Mouse (Mus musculus) embryonic facial prominence, embryonic 13.5 days (tissue): ENCODE results near the gene Ctr9. TPM values are rescaled to one million over a fixed set of nuclear protein-coding genes. Genes with fewer than 3 reads are reported as not detected.

Source experiments
- ATAC-seq: fragments of 200-750 bp; cut with Nextera tagmentation; 2 replicates; pipeline ENCODE4 v1.8.0; 2017; ENCODE audit warnings: low read depth; ENCODE audit not compliant: insufficient number of reproducible peaks, insufficient read depth, low FRiP score, low TSS enrichment
- H3K27ac ChIP-seq: fragments of 300-500 bp; sonication (generic); 2 replicates; pipeline ENCODE4 v1.5.1; 2015; ENCODE audit warnings: moderate library complexity, mild to moderate bottlenecking, inconsistent platforms
- H3K27me3 ChIP-seq: fragments of 300-500 bp; sonication (generic); 2 replicates; pipeline ENCODE4 v1.6.1; 2015; ENCODE audit warnings: mild to moderate bottlenecking, inconsistent platforms
- H3K36me3 ChIP-seq: fragments of 300-500 bp; sonication (generic); 2 replicates; pipeline ENCODE4 v1.6.1; 2015; ENCODE audit warnings: mild to moderate bottlenecking, inconsistent platforms
- H3K4me1 ChIP-seq: fragments of 300-500 bp; sonication (generic); 2 replicates; pipeline ENCODE4 v1.6.1; 2015; ENCODE audit warnings: inconsistent platforms
- H3K4me2 ChIP-seq: fragments of 300-500 bp; sonication (generic); 2 replicates; pipeline ENCODE4 v1.6.1; 2015; ENCODE audit warnings: moderate library complexity, mild to moderate bottlenecking, inconsistent platforms
- H3K4me3 ChIP-seq: fragments of 300-500 bp; sonication (generic); 2 replicates; pipeline ENCODE4 v1.5.1; 2015; ENCODE audit warnings: mild to moderate bottlenecking, inconsistent platforms
- H3K9ac ChIP-seq: fragments of 300-500 bp; sonication (generic); 2 replicates; pipeline ENCODE4 v1.6.1; 2015; ENCODE audit warnings: mild to moderate bottlenecking, inconsistent platforms
- H3K9me3 ChIP-seq: fragments of 300-500 bp; sonication (generic); 2 replicates; pipeline ENCODE4 v1.6.1; 2016; ENCODE audit warnings: inconsistent platforms
- WGBS: fragments of 180-500 bp; shearing (Covaris S2); methylation state at CpG from one replicate; pipeline ENCODE4 v1.1.7; 2015; ENCODE audit warnings: mixed read lengths; 5-methylcytosine and 5-hydroxymethylcytosine counted together
- polyA plus RNA-seq: library from polyadenylated mRNA; unstranded; fragments of >200 nt; fragmentation: Nextera tagmentation; extraction: Ambion mirVana; gene quantifications from 2 replicates; pipeline ENCODE4 v1.2.1, GENCODE M21; 2015

Gene Ctr9
- polyA plus RNA-seq, 1 experiment from 2014 or later: 82.4 TPM

DNA sequence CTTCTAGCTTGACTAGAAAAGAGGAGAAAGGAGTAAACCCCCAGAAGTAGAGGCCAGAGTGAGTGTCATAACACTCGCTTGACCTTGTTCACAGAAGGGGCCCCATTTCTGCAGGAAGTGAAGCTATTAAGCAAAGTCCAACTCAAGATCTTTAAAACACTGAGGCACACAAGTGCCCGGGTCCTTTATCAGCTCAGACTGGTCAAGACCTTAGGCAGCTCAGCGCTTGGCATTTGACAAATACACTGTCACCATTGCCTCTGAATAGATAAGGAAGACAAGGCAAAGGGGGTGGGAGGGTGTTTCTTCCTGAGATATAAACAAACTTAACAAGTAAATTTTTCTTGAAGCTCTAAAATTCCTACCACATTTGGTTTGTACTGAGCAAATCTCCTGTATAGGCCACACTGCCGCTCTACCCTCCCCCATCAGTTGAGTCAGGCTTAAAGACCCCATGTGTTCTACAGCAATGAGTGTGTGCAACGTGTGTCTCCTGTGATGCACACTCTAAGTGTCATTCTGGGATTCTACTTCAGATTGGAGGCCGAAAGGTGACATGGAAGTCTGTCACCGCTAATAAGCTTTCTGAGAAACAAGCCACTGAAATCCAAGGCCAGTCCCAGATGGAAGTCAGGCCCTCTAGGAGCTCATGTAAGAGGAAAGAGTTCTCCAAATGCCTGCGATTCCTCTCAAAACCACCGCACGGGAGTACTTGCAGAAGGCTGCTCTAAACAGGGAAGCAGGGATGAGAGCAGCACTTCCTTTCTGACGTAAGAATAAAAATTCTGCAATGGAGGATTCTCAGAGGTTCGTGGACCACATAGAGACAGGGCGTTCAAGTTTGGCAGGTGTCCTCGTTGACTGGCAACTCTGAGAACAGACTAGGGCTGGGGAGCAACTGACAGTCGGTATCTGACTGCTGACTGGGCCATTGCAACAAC lies 29.6 kb upstream of the Ctr9 start:
- no peaks in the 10 kb centered on the region for H3K9me3 ChIP-seq
- H3K36me3 ChIP-seq: no peaks in the 10 kb centered on the region
- no peak overlapping the region for H3K27ac ChIP-seq
- H3K4me3 ChIP-seq: no peak overlapping the region
- no peak for ATAC-seq
- H3K9ac ChIP-seq: no peak overlapping the region
- 82% methylated on average over 15 of the region's 15 CpGs for WGBS
- no peaks in the 10 kb centered on the region for H3K4me1 ChIP-seq
- H3K27me3 ChIP-seq: no peaks in the 10 kb centered on the region
- H3K4me2 ChIP-seq: no peak overlapping the region

DNA sequence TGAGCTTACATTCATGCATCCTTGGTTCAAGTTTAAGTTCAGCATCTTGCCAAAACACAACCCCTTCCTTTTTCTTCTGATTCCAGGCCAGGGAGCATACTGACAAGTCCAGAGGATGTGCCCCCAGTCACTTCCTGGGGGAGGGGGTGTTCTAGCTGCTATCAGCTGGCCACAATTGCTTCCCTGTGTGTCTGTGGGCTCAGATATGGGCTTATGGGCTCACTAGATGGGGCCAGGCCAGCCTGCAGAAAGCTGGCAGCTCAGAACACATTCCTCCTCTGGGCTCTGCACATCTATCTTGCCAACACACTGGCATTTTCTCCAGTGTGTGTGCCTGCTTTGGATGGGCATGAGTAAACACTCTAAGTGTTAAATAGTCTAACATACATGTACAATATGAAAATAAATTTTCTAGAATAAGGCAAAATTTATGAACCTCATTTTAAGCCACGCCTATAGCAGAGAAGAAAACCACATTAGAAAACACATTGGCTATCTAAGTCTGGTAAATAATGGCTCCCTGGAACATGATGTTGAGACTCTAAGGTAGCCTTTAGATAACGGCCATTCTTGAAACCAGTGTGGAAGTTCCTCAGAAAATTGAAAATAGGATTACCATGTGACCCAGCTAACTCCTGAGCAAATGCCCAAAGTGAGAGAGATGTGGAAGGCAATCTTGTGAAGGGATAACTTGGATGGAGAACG lies 24.5 kb upstream of the Ctr9 start:
- 85% methylated on average over 3 of the region's 3 CpGs for WGBS

DNA sequence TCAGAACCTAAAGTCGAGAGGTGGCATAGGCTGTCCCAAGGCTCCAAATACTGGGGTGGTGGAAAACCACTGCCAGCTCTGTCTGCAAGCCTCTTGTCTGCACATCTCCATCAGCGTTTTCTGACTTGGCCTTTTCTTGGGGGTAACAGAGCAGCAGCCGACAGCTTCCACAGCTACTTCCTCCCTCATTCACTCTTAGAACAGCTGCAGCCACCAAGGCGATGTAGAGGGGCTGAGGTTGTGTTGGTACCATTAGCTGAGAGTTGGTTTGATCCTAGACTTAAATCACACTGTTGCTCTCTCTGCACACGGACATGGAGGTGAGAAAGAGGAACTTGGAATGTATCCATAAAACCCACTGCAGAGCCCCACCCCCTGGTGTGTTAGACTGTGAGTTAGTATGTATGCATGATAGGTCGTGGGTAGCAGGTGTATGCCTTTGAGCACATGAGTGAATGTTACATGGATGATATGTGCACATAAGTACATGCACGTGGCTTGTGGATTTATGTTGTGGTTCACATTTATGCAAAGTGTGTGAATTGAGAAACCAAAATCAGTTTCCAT lies 14.6 kb upstream of the Ctr9 start:
- Histone ChIP-seq H3K9ac (peak overlapping the region; percentile 11; the same call in 1 of the 2 replicates), H3K27me3 (no peaks in the 10 kb centered on the region), H3K4me2 (no peak overlapping the region), H3K4me1 (no peaks in the 10 kb centered on the region), H3K27ac (no peak overlapping the region), H3K4me3 (no peak overlapping the region), H3K9me3 (no peaks in the 10 kb centered on the region), H3K36me3 (no peaks in the 10 kb centered on the region)
- ATAC-seq: no peak
- WGBS: 79% methylated on average over 7 of the region's 7 CpGs

More for the DNA sequence above, 24.5 kb upstream of the Ctr9 start:
- Histone ChIP-seq H3K27ac (no peak overlapping the region), H3K9me3 (no peaks in the 10 kb centered on the region), H3K36me3 (no peaks in the 10 kb centered on the region), H3K9ac (no peak overlapping the region), H3K4me2 (no peak overlapping the region), H3K4me3 (no peak overlapping the region), H3K4me1 (no peaks in the 10 kb centered on the region), H3K27me3 (no peaks in the 10 kb centered on the region)
- no peak for ATAC-seq

DNA sequence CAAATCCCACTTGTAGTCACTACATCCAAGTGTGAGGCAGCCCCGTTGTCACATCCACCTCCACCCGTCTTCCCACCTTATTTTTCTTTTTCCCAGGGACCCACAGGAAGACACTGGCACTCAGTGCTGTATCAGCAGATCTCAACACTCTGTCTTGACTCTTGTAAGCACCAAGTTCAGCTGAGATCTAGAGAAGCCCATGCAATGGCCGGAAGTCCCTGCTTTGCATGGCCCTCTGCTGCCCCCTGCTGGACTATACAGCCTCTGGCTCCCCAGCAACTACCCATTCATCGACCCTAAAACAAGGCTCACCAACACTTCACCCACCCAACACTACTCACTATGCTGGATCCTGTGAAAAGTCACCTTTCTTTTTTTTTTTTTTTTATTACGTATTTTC lies 13.9 kb upstream of the Ctr9 start:
- H3K4me1 ChIP-seq: no peaks in the 10 kb centered on the region
- H3K9me3 ChIP-seq: no peaks in the 10 kb centered on the region
- no peak overlapping the region for H3K27ac ChIP-seq
- ATAC-seq: peak; percentile 43; the same call in 1 of the 2 replicates
- WGBS: 26% methylated on average over 5 of the region's 5 CpGs
- H3K9ac ChIP-seq: no peak overlapping the region
- no peaks in the 10 kb centered on the region for H3K27me3 ChIP-seq
- no peaks in the 10 kb centered on the region for H3K36me3 ChIP-seq
- H3K4me2 ChIP-seq: no peak overlapping the region
- H3K4me3 ChIP-seq: no peak overlapping the region

DNA sequence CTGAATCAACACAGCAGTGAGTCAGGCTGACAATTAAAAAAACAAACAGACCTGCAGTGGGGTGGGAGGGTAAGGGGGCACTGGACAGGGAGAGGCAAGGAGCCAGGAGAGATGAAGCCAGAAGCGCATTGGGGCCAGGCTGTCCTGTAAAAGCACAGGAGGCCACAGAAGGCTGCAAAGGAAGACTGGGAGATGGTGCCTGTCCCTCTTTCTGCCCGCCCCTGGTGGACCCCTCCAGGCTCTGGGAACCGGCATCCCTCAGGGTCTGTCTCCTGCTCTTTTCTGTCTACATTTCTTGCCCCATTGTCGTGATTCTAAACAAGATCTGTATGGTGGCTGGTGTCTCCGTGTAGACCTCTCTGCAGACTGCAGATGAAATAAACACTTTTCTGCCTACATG lies 13.0 kb upstream of the Ctr9 start:
- H3K9ac ChIP-seq: no peak overlapping the region
- 71% methylated on average over 5 of the region's 5 CpGs for WGBS
- H3K4me3 ChIP-seq: no peak overlapping the region
- no peaks in the 10 kb centered on the region for H3K9me3 ChIP-seq
- H3K4me1 ChIP-seq: no peaks in the 10 kb centered on the region
- H3K36me3 ChIP-seq: no peaks in the 10 kb centered on the region
- ATAC-seq: no peak
- no peak overlapping the region for H3K27ac ChIP-seq
- H3K27me3 ChIP-seq: no peaks in the 10 kb centered on the region
- no peak overlapping the region for H3K4me2 ChIP-seq

DNA sequence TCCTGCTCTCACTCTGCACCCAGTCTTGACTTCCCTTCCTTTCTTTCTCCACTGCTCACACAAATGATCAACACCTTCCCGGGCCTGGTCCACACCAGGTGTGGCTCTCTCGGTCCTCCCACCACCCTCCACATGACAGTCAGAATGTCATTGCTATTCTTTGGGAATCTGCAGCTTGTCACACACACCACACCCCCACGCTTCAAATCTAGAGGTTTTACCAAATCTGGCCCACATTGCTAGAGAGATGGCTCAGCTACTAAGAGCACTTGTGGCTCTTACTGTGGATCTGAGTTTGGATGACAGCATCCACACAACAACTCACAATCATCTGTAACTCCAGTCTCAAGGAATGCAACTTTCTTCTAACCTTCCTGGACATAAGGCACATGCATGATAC lies 11.8 kb upstream of the Ctr9 start:
- Histone ChIP-seq H3K4me3 (no peak overlapping the region), H3K9ac (no peak overlapping the region), H3K27me3 (no peaks in the 10 kb centered on the region), H3K4me1 (no peaks in the 10 kb centered on the region), H3K4me2 (no peak overlapping the region), H3K27ac (no peak overlapping the region), H3K36me3 (no peaks in the 10 kb centered on the region), H3K9me3 (no peaks in the 10 kb centered on the region)
- no peak for ATAC-seq
- 80% methylated on average over 3 of the region's 3 CpGs for WGBS

DNA sequence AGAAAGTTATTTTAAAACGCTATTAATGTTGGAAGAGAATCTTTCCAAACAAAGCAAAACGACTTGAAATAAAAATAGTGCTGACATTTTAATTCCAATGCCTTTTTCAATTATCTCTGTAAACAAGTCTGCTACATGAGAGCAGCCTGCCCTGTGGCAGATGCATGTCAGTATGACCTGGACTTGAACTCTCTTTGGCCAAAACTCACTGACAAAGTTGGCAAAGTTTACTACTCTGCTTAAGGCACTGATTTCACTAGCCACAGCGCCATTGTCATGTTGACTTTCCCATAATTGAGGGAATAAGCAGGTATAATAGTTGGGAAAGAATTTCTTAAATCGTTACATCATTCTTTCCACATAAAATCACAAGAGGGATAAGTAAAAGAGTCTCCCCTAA lies 7.9 kb upstream of the Ctr9 start:
- H3K4me3 ChIP-seq: no peak overlapping the region
- H3K9me3 ChIP-seq: no peaks in the 10 kb centered on the region
- no peak for ATAC-seq
- H3K4me2 ChIP-seq: no peak overlapping the region
- 67% methylated on average over 4 of the region's 4 CpGs for WGBS
- H3K9ac ChIP-seq: no peak overlapping the region
- H3K36me3 ChIP-seq: no peaks in the 10 kb centered on the region
- 0 out of 2 replicates have a peak, but pooled peaks cover 6% of the 10 kb centered on the region for H3K4me1 ChIP-seq
- no peaks in the 10 kb centered on the region for H3K27me3 ChIP-seq
- no peak overlapping the region for H3K27ac ChIP-seq

DNA sequence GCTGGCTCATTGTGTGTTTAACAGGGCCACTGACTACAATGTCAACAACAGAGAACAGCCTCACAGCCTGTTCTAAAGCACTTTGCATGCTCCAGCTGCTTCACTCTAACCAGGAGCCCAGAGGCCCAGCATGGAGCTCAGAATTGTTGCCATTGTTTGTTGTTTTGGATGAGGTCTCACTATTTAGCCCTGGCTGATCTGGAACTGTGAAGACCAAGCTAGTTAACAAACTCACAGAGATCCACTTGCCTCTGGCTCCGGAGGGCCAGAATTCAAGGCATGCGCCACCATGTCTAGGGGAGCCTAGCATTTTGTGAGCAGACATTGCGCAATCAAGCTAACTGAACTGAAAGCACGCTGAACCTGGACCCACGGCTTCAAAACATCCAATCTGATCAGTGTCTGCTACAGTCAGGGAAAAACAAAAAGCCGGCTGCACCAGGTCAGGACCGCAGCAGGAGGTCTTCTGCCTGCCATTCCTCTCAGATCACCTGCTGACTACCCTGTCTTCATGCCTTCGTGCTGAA lies 4.6 kb upstream of the Ctr9 start:
- H3K9me3 ChIP-seq: no peaks in the 10 kb centered on the region
- no peaks in the 10 kb centered on the region for H3K36me3 ChIP-seq
- peaks cover 6% of the 10 kb centered on the region; the same call in 1 of the 2 replicates for H3K4me1 ChIP-seq
- H3K27ac ChIP-seq: peak overlapping the region; percentile 51
- H3K4me2 ChIP-seq: no peak overlapping the region; the same call in 1 of the 2 replicates
- 0 out of 2 replicates have a peak overlapping the region, but pooled peaks have one; percentile 6 for H3K9ac ChIP-seq
- 26% methylated on average over 8 of the region's 8 CpGs for WGBS
- ATAC-seq: no peak
- no peak overlapping the region for H3K4me3 ChIP-seq
- no peaks in the 10 kb centered on the region for H3K27me3 ChIP-seq

DNA sequence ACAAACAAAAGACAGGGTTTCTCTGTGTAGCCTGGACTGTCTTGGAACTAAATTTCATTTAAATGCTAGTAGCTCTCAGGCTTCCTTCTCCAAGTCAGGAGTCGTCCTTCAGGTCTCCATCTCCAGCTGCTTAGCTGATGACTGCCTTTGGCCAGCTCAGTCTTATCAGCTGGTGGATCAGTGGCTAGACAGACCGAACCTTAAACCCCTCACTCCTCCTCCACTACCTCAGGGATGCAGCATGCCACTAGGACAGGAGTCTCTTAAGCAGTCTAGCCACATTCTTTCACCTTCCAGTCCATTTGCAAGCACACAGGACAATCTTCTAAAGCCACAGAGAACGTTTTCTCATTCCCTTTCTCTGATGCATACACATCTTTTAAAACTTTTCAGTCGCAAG lies 3.8 kb upstream of the Ctr9 start:
- no peaks in the 10 kb centered on the region for H3K27me3 ChIP-seq
- H3K4me1 ChIP-seq: peaks cover 12% of the 10 kb centered on the region
- H3K27ac ChIP-seq: no peak overlapping the region
- no peak overlapping the region for H3K9ac ChIP-seq
- H3K9me3 ChIP-seq: no peaks in the 10 kb centered on the region
- H3K36me3 ChIP-seq: no peaks in the 10 kb centered on the region
- H3K4me3 ChIP-seq: no peak overlapping the region
- no peak for ATAC-seq
- H3K4me2 ChIP-seq: no peak overlapping the region
- 49% methylated on average over 4 of the region's 4 CpGs for WGBS

DNA sequence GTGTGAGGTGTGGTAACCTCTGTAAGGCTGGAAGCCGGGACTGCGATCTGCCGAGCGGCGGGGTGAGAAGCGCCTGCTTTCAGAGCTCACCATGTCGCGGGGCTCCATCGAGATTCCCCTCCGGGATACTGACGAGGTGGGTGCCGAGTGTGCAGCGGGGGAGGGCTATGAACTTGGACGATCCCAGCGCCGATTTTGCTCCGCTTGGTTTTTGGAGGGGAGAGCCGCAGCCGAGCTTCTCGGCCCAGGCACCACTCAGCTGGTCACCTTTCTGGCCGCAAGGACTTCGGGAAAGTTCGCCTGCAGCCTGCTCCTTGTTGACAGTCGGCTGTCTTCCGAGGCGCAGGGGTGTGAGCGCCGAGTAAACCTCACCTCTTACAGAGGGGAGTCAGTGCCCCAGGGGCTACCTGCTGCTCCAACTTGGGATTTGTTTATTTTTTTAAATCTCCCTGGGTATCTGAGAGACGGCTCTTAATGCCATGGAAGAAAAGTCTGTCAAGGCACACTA lies 349 bp downstream of the Ctr9 start:
- Histone ChIP-seq H3K4me2 (peak overlapping the region; percentile 88), H3K9ac (peak overlapping the region; percentile 88), H3K27me3 (no peaks in the 10 kb centered on the region), H3K4me3 (peak overlapping the region; percentile 87), H3K9me3 (no peaks in the 10 kb centered on the region), H3K36me3 (peaks cover 20% of the 10 kb centered on the region), H3K4me1 (peaks cover 14% of the 10 kb centered on the region), H3K27ac (peak overlapping the region; percentile 92)
- 1% methylated on average over 29 of the region's 29 CpGs for WGBS
- ATAC-seq: peak; percentile 54; the same call in 1 of the 2 replicates

DNA sequence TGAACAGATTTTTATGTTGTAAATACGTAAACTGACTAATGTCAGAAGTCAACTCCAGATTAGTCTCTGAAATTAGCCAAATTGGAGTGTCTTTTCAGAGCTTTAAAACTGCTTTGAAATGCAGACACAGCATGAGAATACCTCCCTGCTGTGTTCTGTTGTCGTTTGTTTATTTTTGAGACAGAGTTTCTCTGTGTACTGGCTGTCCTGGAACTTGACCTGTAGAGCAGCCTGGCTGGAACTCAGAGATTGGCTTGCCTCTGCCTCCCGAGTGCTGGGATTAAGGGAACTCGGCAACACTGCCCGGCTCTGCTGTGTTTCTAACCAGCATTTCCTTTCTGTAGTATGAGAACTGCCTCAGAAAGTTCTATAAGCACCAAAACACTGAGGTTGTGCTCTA lies 20.2 kb downstream of the Ctr9 start:
- no peak overlapping the region for H3K4me3 ChIP-seq
- H3K36me3 ChIP-seq: peaks cover 95% of the 10 kb centered on the region
- H3K4me2 ChIP-seq: no peak overlapping the region
- 90% methylated on average over 5 of the region's 5 CpGs for WGBS
- H3K9ac ChIP-seq: no peak overlapping the region
- no peaks in the 10 kb centered on the region for H3K27me3 ChIP-seq
- H3K4me1 ChIP-seq: no peaks in the 10 kb centered on the region
- no peaks in the 10 kb centered on the region for H3K9me3 ChIP-seq
- no peak for ATAC-seq
- no peak overlapping the region for H3K27ac ChIP-seq
